Mouse (Mus musculus): ENCODE results near the gene Olfr452.

DNA sequence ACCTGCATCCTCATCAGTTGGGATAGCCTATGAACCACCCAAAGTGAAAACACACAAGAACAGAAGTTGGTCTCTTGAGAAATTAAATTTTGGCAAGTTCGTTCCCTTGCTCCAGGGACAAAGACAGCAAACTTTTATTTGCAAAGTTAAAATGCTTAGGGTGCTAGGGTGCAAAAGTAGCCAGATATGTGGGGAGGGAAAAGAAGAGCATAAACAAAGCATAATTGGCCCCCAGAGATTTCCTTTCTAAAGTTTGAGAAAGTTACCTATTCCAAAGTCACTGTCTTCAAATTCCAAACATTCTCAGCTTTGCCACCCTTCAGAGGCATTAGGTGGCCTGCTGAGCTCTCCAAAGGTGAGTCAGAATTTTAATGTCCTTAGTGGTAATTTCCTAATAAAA lies 26.7 kb downstream of the Olfr452 start, which contains the start of gene Olfr450:
- no peak for TF ChIP-seq CTCF (IDR thresholded peaks at IDR 0.05; ENCODE audit: low read depth)
- no peak for TF ChIP-seq EP300 (IDR thresholded peaks at IDR 0.05; ENCODE audit: low read depth)
